Mouse (Mus musculus): Measurements from ENCODE around the gene Vwa8. TPM values are rescaled to one million over a fixed set of nuclear protein-coding genes. Genes with fewer than 3 reads are reported as not detected.

Vwa8 gene
- polyA plus RNA-seq, 1 experiment from 2014 or later = 41.6 TPM

DNA sequence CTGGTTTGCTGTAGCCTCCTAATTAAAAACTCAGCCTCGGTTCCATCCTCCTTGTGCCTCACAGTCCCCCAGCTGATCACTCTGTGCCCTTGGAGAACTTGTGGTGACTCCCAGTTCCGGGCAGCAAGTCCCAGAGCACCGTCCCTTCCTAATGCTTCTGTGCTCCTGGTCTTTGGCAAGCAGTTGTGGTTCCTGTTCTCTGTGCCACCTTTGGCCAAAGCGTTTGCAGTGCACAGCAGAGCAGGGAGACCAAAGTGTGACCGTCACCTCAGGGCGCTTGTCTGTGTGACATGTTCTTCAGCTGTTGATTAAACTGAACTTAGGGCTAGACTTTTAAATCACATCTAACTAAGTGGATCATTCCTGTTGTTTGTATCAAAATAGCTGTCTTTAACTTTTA lies 199.1 kb downstream of the Vwa8 start:
- Histone ChIP-seq H3K27ac (no peak overlapping the region), H3K79me2 (ENCODE audit: inconsistent target) (no peaks in the 10 kb centered on the region), H3K36me3 (ENCODE audit: inconsistent target) (no peaks in the 10 kb centered on the region), H3K4me3 (ENCODE audit: inconsistent target) (no peak overlapping the region)
- WGBS (ENCODE audit: missing documents) = 95% methylated on average over 6 of the region's 6 CpGs

DNA sequence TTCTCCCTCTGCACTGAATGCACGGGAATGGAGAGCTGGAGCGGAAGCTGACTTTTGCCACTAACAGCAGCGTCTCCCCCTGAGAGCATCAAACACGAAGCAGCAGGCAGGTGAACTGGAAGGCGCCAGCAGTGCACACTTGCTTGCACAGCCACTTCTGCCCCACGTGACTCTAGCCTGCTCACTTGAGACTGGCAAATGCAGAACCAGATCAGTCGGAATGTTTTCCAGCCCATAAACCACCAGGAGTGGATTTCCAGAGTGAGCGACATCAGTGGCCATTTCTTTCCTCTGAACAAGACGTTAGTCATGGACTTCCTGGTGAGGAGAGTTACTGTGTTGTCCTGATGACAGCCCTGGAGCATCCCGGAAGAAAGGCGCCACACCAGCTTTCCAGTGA lies 200.7 kb downstream of the Vwa8 start:
- H3K27ac ChIP-seq = no peak overlapping the region
- 93% methylated on average over 11 of the region's 11 CpGs for WGBS (ENCODE audit: missing documents)
- H3K79me2 ChIP-seq (ENCODE audit: inconsistent target) = no peaks in the 10 kb centered on the region
- H3K4me3 ChIP-seq (ENCODE audit: inconsistent target) = no peak overlapping the region
- H3K36me3 ChIP-seq (ENCODE audit: inconsistent target) = no peaks in the 10 kb centered on the region

DNA sequence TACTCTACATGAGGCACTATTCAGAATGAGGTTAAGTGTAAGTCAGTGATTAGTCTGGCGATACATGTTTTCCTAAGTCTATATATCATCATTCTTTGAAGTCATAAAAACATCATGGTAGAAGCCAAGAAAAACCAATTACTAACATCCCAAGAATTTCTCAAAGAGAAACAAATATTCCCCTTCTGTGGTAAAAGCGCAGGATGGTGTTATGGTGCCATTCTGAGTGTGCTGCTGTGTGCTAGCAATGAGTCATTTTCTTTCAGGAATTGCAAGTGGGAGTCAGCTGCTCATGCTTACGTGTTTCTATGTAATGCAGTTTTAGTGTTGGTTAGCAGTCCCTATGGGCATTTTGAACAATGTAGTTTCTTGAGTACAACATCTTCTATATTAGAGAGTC lies 216.8 kb downstream of the Vwa8 start:
- Histone ChIP-seq H3K27ac (no peak overlapping the region), H3K36me3 (ENCODE audit: inconsistent target) (no peaks in the 10 kb centered on the region), H3K79me2 (ENCODE audit: inconsistent target) (no peaks in the 10 kb centered on the region), H3K4me3 (ENCODE audit: inconsistent target) (no peak overlapping the region)
- 91% methylated on average over 3 of the region's 3 CpGs for WGBS (ENCODE audit: missing documents)

DNA sequence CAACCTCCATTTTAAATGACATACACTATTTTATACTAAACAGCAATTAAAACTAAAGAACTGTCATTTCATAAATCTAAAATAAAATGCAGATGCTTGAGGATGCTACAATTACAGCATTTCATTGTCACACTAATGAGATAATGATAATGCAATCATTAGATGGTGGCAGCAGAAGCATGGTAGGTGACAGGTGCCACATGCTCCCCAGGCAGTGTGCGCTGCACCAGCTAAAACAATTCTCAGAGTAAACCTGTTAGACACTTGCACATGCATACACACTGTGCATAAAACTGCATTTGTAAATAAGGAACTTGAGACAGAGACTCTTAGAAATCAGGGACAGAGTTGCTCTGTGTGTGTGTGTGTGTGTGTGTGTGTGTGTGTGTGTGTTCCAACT lies 220.7 kb downstream of the Vwa8 start:
- no peak overlapping the region for H3K4me3 ChIP-seq (ENCODE audit: inconsistent target)
- no peaks in the 10 kb centered on the region for H3K36me3 ChIP-seq (ENCODE audit: inconsistent target)
- H3K27ac ChIP-seq = no peak overlapping the region
- 82% methylated on average over 1 of the region's 1 CpGs for WGBS (ENCODE audit: missing documents)
- H3K79me2 ChIP-seq (ENCODE audit: inconsistent target) = no peaks in the 10 kb centered on the region

DNA sequence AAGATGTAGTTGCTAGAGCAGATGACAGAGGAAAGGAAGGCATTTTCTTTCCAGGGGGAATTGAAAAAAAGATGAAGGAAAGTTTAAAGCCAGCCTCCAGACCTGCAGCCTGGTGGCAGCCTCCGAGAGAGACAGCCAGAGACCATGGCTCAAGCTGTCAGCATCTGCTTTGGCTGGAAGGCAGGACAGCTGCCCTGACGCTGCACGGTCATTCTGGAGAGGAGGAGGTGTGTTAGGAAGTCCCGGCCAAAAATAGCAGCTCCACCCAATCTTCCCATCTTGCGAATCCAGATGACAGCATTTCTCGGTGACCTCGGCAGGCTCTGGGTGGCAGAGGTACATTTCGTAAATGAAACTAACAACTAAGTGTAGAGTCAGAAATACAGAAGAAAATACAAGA lies 225.9 kb downstream of the Vwa8 start:
- H3K36me3 ChIP-seq (ENCODE audit: inconsistent target) = no peaks in the 10 kb centered on the region
- no peak overlapping the region for H3K4me3 ChIP-seq (ENCODE audit: inconsistent target)
- WGBS (ENCODE audit: missing documents) = 96% methylated on average over 8 of the region's 8 CpGs
- no peak overlapping the region for H3K27ac ChIP-seq
- no peaks in the 10 kb centered on the region for H3K79me2 ChIP-seq (ENCODE audit: inconsistent target)

DNA sequence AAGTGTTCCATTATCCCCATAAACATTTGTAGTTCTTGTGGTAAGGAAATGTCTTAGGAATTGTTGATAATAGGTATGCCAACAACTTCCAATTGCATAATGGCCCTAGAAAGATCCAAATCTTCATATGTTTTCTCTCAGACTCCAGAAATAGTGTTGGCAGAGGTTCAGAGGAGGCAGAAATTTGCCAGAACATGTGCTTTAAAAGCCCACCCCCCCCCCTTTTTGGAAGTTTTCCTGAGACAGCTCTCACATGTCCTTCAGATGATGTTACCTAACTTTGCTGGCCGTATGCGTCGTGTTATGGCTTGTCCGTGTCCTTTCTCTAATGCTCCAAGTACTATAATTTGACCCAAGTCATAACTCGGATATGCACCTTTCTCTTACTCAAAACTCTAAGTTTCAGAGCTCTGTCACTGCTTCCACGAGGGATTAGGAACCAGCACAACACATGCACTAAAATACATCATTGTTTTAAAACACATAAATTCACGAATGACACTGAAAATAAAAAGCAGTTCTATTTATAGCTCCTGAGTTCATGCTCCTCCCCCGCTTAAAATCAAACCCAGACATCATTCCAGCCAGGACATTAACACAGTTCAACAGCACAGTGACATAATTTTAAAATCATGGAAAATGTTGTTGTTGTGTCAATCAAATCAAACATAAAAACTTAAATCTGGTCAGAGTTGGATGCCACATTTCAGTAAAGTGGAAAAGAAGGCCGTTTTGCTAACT lies 227.9 kb downstream of the Vwa8 start:
- Histone ChIP-seq H3K36me3 (ENCODE audit: inconsistent target) (no peaks in the 10 kb centered on the region), H3K27ac (no peak overlapping the region), H3K79me2 (ENCODE audit: inconsistent target) (no peaks in the 10 kb centered on the region), H3K4me3 (ENCODE audit: inconsistent target) (no peak overlapping the region)
- 97% methylated on average over 5 of the region's 9 CpGs for WGBS (ENCODE audit: missing documents)

DNA sequence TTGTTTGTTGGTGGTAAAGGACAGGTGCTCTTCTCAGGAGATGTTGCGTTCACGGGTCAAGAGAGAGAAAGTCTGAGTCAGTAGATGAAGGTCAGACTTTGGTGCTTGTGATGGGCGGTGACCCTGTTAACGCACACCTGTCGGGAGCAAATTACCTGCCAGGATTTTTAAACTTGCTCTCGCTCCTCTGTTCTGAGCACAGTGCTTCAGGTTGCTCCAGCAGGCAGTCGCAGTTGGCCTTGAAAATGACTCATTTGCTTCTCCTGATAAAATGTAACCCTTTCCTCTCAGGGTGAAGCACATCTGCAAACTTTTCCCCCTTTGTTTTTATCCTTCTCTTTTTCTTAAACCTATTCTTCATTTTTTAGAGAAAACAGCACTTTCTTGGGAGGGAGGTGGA lies 234.7 kb downstream of the Vwa8 start:
- no peaks in the 10 kb centered on the region for H3K79me2 ChIP-seq (ENCODE audit: inconsistent target)
- H3K4me3 ChIP-seq (ENCODE audit: inconsistent target) = no peak overlapping the region
- WGBS (ENCODE audit: missing documents) = 95% methylated on average over 7 of the region's 7 CpGs
- H3K27ac ChIP-seq = no peak overlapping the region
- H3K36me3 ChIP-seq (ENCODE audit: inconsistent target) = no peaks in the 10 kb centered on the region

DNA sequence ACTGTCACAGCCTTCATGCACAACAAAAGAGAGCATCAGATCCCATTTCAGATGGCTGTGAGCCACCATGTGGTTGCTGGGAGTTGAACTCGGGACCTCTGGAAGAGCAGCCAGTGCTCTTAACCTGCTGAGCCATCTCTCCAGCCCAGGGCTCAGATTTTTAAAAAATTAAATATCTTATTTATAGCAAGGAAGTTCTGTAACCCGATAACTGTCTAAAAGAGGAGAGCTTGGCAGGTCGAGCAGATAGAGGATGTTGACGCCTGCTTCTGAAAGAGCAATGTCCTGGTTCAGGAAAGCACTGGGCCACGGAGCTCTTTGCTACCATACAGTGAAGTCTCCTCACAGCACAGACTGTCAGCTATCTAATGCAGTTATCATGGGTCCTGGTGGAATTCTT lies 237.2 kb downstream of the Vwa8 start:
- Histone ChIP-seq H3K79me2 (ENCODE audit: inconsistent target) (no peaks in the 10 kb centered on the region), H3K4me3 (ENCODE audit: inconsistent target) (no peak overlapping the region), H3K27ac (no peak overlapping the region), H3K36me3 (ENCODE audit: inconsistent target) (no peaks in the 10 kb centered on the region)
- 97% methylated on average over 5 of the region's 5 CpGs for WGBS (ENCODE audit: missing documents)

DNA sequence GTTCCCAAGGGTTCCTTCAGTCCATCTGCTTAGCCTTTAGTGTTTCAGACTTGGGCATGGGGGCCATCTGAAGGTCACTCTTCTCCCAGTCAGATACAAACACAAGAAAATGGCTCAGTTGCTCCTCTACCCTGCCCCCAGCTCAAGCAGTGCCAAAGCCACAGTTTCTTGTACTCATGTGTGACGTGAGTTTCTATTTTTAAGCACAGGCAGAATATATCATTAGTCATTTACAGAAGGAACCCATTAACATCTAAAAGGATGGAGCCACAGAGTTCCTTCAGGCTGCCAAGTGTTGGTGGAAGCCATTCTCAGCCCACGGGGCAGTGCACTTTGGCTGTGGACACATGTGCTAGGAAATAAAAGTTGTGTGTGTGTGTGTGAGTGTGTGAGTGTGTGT lies 240.6 kb downstream of the Vwa8 start:
- H3K36me3 ChIP-seq (ENCODE audit: inconsistent target) = no peaks in the 10 kb centered on the region

DNA sequence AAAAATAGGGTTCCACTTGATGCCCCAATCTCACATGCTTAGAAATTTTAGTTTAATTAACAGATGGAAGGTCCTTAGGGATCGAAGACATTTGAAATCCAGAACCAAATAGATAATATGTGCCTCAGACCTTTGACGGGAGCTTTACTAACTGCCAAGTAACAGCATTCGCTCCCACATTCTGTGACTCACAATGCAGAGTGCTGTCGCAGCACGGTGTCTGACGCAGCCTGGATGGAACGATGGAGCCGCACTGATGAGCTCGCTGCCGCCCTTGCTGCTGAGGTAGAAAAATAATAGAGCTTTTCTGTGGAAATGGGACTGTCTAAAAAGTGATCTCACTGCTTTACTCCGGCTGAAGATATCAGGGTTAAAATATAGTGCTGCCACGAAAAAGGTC lies 248.3 kb downstream of the Vwa8 start:
- Histone ChIP-seq H3K27ac (no peak overlapping the region), H3K4me3 (ENCODE audit: inconsistent target) (no peak overlapping the region), H3K79me2 (ENCODE audit: inconsistent target) (no peaks in the 10 kb centered on the region), H3K36me3 (ENCODE audit: inconsistent target) (no peaks in the 10 kb centered on the region)
- WGBS (ENCODE audit: missing documents) = 97% methylated on average over 12 of the region's 12 CpGs

More for the DNA sequence above, 240.6 kb downstream of the Vwa8 start:
- H3K4me3 ChIP-seq (ENCODE audit: inconsistent target) = no peak overlapping the region
- peak overlapping the region; percentile 68 for H3K27ac ChIP-seq
- H3K79me2 ChIP-seq (ENCODE audit: inconsistent target) = no peaks in the 10 kb centered on the region
- WGBS (ENCODE audit: missing documents) = 0% methylated on average over 2 of the region's 2 CpGs

DNA sequence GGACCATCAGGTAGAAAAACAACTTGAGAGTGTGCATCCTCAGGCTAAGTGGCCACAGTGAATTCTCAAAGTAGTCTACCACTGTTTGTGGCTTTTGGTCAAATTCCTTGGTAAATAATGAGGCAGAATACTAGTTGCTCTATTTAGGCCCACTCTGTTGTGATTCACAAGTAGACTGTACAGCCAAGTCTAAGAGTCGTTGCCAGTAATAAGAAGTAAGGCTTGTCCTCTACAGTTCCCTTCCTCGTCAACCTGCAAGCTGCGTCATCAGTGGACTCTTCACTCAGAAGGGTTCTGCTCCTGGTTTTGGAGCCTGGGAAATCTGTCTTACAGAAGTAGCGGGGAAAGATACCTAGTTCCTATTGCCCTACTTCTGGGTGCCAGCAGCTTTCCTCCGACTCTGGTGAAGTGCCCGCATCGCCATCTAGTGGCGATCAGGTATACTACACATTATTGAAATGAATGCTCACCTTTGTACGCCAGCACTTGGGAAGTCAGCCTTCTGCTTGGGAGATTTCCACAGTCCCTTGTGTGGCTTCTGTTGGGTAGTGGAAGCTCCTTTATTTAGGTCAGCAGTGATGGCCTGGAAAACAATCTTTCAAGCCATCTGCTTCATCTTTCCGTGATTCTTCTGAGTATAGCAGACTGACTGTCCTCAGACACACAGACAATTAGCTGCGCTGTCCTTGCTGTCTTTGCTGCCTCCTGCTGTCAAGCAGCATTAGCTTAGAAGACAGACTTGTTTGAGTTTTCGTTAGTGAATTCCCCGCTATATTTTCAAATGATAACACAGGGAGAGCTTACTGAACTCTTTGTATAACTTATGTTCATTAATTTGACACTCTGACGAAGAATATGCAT lies 258.0 kb downstream of the Vwa8 start:
- 48% methylated on average over 14 of the region's 14 CpGs for WGBS (ENCODE audit: missing documents)
- Histone ChIP-seq H3K27ac (no peak overlapping the region), H3K4me3 (ENCODE audit: inconsistent target) (no peak overlapping the region), H3K79me2 (ENCODE audit: inconsistent target) (no peaks in the 10 kb centered on the region), H3K36me3 (ENCODE audit: inconsistent target) (no peaks in the 10 kb centered on the region)

DNA sequence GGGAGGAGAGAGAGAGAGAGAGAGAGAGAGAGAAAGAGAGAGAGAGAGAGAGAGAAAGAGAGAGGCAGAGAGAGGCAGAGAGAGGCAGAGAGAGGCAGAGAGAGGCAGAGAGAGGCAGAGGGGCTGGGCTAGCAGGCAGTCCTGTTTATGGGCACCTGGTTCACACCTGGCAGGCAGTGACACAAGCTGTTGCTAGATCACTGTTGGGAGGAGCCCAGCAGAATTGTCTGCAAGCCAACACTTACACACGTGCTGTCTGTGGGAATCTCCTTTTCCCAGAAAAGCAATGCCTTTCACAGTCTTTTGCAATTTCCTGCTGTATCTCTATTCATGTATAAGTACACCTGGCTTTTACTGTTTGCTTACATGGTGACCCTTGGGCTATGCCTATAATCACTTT lies 260.5 kb downstream of the Vwa8 start:
- Histone ChIP-seq H3K27ac (no peak overlapping the region), H3K36me3 (ENCODE audit: inconsistent target) (no peaks in the 10 kb centered on the region), H3K79me2 (ENCODE audit: inconsistent target) (no peaks in the 10 kb centered on the region), H3K4me3 (ENCODE audit: inconsistent target) (no peak overlapping the region)
- 76% methylated on average over 1 of the region's 1 CpGs for WGBS (ENCODE audit: missing documents)

DNA sequence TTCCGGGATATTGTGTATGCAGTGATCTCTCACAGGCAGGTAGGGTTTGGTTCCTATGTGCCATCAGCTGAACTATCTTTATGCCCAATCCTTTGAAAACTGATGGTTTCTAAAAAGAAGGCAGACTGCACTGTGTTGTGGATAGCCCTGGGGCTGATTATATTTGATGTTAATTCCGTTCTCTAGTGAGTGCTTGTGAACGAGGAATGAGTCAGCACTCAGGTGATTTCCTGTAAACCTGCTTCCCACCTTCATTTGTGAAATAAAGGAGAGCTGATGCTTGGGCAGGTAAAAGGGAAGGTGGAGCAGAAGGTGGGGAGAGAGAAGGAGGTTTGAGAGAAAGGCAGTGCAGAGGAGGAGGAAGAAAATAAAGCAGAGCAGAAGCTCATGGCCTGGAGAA lies 261.2 kb downstream of the Vwa8 start:
- 75% methylated on average over 3 of the region's 3 CpGs for WGBS (ENCODE audit: missing documents)
- no peak overlapping the region for H3K4me3 ChIP-seq (ENCODE audit: inconsistent target)

DNA sequence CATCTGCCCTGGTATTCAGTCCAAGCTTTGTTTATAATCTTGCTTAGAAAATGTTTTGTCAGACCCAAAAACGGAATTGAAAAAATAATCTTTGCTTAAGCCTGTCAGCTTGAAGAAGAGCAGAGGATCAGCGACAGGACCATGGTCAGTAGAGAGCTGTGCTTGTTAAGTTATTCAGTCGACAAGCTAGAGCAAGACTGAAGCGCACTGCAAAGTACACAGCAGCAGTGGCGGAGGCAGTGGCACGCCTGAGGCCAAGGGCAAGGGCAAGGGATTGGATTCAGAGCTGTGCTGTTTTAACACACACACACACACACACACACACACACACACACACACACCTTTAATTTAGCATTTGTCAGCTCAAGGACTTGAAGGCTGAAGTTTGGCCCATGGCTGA lies 263.2 kb downstream of the Vwa8 start:
- H3K79me2 ChIP-seq (ENCODE audit: inconsistent target) = no peaks in the 10 kb centered on the region
- WGBS (ENCODE audit: missing documents) = 98% methylated on average over 5 of the region's 6 CpGs

More for the DNA sequence above, 261.2 kb downstream of the Vwa8 start:
- Histone ChIP-seq H3K27ac (no peak overlapping the region), H3K36me3 (ENCODE audit: inconsistent target) (no peaks in the 10 kb centered on the region), H3K79me2 (ENCODE audit: inconsistent target) (no peaks in the 10 kb centered on the region)

More for the DNA sequence above, 263.2 kb downstream of the Vwa8 start:
- Histone ChIP-seq H3K27ac (no peak overlapping the region), H3K36me3 (ENCODE audit: inconsistent target) (no peaks in the 10 kb centered on the region), H3K4me3 (ENCODE audit: inconsistent target) (no peak overlapping the region)

Data from macrophage (primary cell).